Mouse (Mus musculus): ENCODE data around the gene Alg5.

The Alg5 gene

DNA sequence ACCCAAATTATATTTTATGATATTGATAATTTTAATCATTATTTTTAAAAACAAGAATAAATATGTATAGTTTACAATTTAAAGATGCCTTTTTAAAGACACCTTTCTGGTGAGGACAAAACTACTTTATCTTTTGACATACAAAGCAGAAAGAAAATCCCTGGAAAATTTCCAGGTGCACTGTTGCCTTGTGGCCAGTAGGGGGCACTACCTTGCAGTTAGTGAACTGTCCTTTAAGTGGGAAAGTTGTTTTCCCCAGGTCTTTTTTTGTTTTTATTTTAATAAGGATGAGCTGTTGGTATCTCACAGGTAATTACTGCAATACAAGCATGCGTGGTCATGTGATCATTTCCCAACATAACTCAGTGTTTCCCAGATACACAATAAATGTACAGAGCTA is 60.5 kb downstream of the Alg5 start:
- DNase-seq: peak in 1 of 2 experiments; percentile 27

- peak; percentile 52 to 79 for DNase-seq
Measured at GRCm38 (mm10) chr3:54797211-54797610, 61.9 kb downstream of the Alg5 start.

Measured in kidney, postnatal 36 days (tissue).